Mouse (Mus musculus) megakaryocyte, embryonic 14.5 days (primary cell): ENCODE data around the gene Zbtb8os.

ENCODE experiments used
- FLI1 ChIP-seq: IDR thresholded peaks from 2 replicates; pipeline ENCODE4 v1.6.1; 2012; ENCODE audit warnings: low read length, inconsistent platforms, mixed read lengths
- GATA1 ChIP-seq: IDR thresholded peaks from 3 replicates; pipeline ENCODE4 v1.6.1; 2012; ENCODE audit warnings: mixed read lengths, low read length, inconsistent platforms, borderline replicate concordance

DNA sequence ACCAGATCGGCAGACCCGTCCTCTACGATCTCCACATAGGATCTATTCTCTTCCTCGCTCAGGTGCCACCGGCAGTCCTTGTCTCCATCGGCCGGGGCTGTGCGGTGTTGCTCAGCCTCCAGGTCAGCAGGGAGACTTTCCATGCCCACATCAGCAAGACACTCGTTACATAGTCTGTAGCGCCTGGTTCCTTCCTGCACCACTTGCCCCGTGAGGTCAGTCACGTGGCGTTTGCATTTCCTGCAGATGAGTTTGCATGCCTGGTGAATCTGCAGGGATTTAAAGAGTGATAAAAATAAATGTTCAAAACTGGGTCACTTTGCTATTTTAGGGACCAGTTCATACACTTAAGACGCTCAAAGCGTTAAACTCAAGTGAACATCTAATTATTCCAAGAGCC lies 18.7 kb downstream of the Zbtb8os start:
- TF ChIP-seq GATA1 = no peak
- TF ChIP-seq FLI1 = no peak
